Mouse (Mus musculus): ENCODE measurements around the gene Dusp5. TPM values are rescaled to one million over a fixed set of nuclear protein-coding genes. Genes with fewer than 3 reads are reported as not detected.

Gene Dusp5
- polyA plus RNA-seq, 1 experiment from 2014 or later = 4.2 TPM

DNA sequence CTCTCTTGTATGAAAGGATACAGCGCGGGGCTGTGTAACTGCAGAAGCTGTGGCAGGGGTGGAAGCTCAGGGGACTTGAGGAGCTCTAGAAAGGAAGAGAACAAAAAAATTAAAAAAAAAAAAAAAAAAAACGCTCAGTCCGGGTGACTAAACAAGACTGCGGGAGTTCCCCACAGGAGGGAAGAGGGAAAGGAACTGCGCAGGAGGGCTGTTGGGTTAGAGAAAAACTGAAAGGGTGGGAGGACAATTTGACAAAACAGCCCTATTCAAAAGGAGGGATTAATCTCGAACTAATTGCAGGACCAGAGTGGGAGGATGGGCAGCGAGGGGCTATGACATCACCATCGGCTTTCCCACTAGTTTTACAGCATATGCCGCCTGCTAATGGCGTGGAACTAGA is 39.0 kb downstream of the Dusp5 start:
- Histone ChIP-seq H3K4me1 (ENCODE audit: control insufficient read depth, insufficient read depth, low read length) (no peaks in the 10 kb centered on the region), H3K9ac (replicated peaks; ENCODE audit: low read length) (no peak overlapping the region), H3K36me3 (replicated peaks; ENCODE audit: control insufficient read depth, insufficient read depth, low read depth, low read length) (no peaks in the 10 kb centered on the region), H3K27me3 (ENCODE audit: control insufficient read depth, insufficient read depth, low read length) (no peaks in the 10 kb centered on the region), H3K4me2 (ENCODE audit: low read depth, low read length) (no peak overlapping the region), H3K4me3 (ENCODE audit: low read depth, low read length) (no peak overlapping the region), H3K27ac (replicated peaks; ENCODE audit: low read depth, low read length) (no peak overlapping the region), H3K9me3 (replicated peaks; ENCODE audit: control insufficient read depth, low read length) (no peaks in the 10 kb centered on the region)
- ATAC-seq (replicated peaks; ENCODE audit: insufficient number of reproducible peaks, low FRiP score, low TSS enrichment, low read depth) (no peak), DNase-seq (ENCODE audit: low spot score) (peak; percentile 38)
- WGBS = 22% methylated on average over 10 of the region's 11 CpGs

DNA sequence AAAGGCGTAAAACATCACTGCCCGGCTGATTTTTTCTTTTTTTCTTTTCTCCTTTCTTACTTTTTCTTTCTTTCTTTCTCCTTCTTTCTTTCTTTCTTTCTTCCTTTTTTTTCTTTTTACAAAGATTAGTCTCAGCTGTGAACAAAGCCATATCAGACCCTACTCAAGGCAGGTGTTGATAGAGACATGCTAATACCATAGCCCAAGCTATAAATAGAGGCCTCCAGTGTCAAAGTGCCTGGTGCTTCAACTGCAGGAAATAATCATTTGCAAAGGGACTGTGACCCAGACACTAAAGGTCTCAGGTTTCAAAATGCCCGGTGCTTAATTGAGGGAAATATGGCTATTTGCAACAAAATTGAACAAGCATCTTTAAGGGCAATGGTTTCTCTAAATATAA is 39.6 kb downstream of the Dusp5 start:
- Histone ChIP-seq H3K27me3 (ENCODE audit: control insufficient read depth, insufficient read depth, low read length) (no peaks in the 10 kb centered on the region), H3K4me1 (ENCODE audit: control insufficient read depth, insufficient read depth, low read length) (no peaks in the 10 kb centered on the region), H3K4me3 (ENCODE audit: low read depth, low read length) (no peak overlapping the region), H3K4me2 (ENCODE audit: low read depth, low read length) (no peak overlapping the region), H3K9ac (replicated peaks; ENCODE audit: low read length) (no peak overlapping the region), H3K9me3 (replicated peaks; ENCODE audit: control insufficient read depth, low read length) (no peaks in the 10 kb centered on the region), H3K36me3 (replicated peaks; ENCODE audit: control insufficient read depth, insufficient read depth, low read depth, low read length) (no peaks in the 10 kb centered on the region), H3K27ac (replicated peaks; ENCODE audit: low read depth, low read length) (no peak overlapping the region)
- ATAC-seq (replicated peaks; ENCODE audit: insufficient number of reproducible peaks, low FRiP score, low TSS enrichment, low read depth) (no peak), DNase-seq (ENCODE audit: low spot score) (no peak)
- 76% methylated on average over 3 of the region's 3 CpGs for WGBS

DNA sequence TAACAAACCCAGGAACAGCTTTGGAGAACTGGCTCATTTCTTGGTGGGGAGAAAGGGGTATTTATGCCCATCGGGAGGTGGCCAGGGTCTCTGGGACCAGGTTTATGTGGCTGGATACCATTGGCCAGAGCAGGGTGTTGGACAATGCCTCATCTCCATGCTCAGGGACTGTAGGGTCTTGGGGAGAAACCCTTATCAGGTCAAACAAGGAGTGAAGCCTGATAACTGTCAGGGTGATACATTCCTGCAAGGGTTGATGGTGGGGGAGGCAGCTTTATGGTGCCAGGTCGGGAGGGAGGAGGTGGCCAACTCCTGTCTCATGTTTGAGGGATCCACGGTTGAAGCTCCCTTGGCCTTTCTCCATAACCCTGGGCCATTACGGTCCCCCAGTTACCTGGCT is 42.1 kb downstream of the Dusp5 start:
- ATAC-seq (replicated peaks; ENCODE audit: insufficient number of reproducible peaks, low FRiP score, low TSS enrichment, low read depth) = no peak

DNA sequence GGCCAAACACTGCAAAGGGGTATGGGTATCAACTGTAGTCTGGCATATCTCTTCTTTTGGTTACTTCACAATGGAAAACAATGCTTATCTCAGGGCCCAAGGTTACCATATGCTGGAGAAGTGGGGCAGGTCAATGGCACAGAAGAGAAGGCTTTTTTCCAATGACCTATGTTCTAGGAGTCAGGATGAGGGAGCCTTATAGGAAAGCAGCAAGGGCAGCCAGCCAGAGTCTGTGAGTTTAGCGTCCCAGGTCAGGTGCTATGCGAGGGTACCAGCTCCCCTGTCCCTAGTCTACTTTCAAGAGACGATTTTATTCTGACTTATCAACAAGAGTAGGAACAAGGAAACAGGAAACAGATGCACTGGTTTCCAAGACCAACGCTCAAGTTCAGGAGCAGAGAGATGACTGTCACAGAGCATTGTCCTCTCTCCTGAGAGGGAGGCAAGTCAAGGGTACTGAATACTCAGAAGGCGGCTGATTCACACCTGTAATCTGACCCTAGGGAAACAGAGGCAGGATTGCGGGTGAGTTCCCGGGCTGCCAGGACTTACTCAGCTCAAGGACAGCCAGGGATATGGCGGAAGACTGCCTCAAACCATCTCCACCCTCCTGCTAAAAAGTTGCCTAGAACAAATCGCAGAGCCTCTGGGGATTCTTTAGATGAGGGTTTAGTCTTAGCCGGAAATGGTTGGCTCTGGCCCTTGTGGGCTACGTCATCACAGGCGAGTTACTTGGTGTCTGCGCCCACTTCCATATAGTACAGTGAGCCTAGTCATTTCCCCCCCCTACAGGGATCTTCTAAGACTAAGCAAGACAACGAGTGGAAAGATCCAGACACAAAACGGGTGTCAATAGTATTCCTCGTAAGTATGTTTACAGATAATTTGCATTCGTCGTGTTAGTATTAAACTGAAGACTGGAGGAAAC is 42.9 kb downstream of the Dusp5 start:
- H3K36me3 ChIP-seq (replicated peaks; ENCODE audit: control insufficient read depth, insufficient read depth, low read depth, low read length) = no peaks in the 10 kb centered on the region
- H3K9ac ChIP-seq (replicated peaks; ENCODE audit: low read length) = no peak overlapping the region
- H3K9me3 ChIP-seq (replicated peaks; ENCODE audit: control insufficient read depth, low read length) = no peaks in the 10 kb centered on the region
- DNase-seq (ENCODE audit: low spot score) = no peak
- WGBS = 76% methylated on average over 18 of the region's 18 CpGs
- no peak overlapping the region for H3K4me3 ChIP-seq (ENCODE audit: low read depth, low read length)
- no peak overlapping the region for H3K27ac ChIP-seq (replicated peaks; ENCODE audit: low read depth, low read length)
- ATAC-seq (replicated peaks; ENCODE audit: insufficient number of reproducible peaks, low FRiP score, low TSS enrichment, low read depth) = no peak
- no peaks in the 10 kb centered on the region for H3K4me1 ChIP-seq (ENCODE audit: control insufficient read depth, insufficient read depth, low read length)
- H3K27me3 ChIP-seq (ENCODE audit: control insufficient read depth, insufficient read depth, low read length) = no peaks in the 10 kb centered on the region
- H3K4me2 ChIP-seq (ENCODE audit: low read depth, low read length) = no peak overlapping the region

More for the DNA sequence above, 42.1 kb downstream of the Dusp5 start:
- Histone ChIP-seq H3K27me3 (ENCODE audit: control insufficient read depth, insufficient read depth, low read length) (no peaks in the 10 kb centered on the region), H3K4me1 (ENCODE audit: control insufficient read depth, insufficient read depth, low read length) (no peaks in the 10 kb centered on the region), H3K4me2 (ENCODE audit: low read depth, low read length) (no peak overlapping the region), H3K36me3 (replicated peaks; ENCODE audit: control insufficient read depth, insufficient read depth, low read depth, low read length) (no peaks in the 10 kb centered on the region), H3K4me3 (ENCODE audit: low read depth, low read length) (no peak overlapping the region), H3K27ac (replicated peaks; ENCODE audit: low read depth, low read length) (no peak overlapping the region), H3K9me3 (replicated peaks; ENCODE audit: control insufficient read depth, low read length) (no peaks in the 10 kb centered on the region), H3K9ac (replicated peaks; ENCODE audit: low read length) (no peak overlapping the region)
- WGBS = 87% methylated on average over 4 of the region's 4 CpGs
- no peak for DNase-seq (ENCODE audit: low spot score)

DNA sequence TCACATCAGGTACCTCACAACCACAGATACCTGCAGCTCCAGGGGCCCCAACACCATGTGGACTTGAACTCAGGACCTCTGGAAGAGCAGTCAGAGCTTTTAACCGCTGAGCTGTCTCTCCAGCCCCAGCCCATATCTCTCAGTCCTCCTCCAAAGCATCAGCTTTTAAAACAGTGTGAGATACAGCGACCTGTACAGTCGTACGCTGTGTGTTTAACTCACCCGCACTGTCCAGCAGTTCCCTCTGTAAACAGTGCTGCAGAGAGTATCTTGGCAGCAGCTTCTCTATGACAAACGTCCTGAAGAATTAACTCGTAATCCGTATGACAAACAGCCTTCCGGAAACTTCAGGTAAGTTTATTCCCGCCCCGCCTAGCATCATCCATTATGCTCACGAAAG is 43.7 kb downstream of the Dusp5 start:
- Histone ChIP-seq H3K4me3 (ENCODE audit: low read depth, low read length) (no peak overlapping the region), H3K9me3 (replicated peaks; ENCODE audit: control insufficient read depth, low read length) (no peaks in the 10 kb centered on the region), H3K9ac (replicated peaks; ENCODE audit: low read length) (no peak overlapping the region), H3K36me3 (replicated peaks; ENCODE audit: control insufficient read depth, insufficient read depth, low read depth, low read length) (no peaks in the 10 kb centered on the region), H3K4me2 (ENCODE audit: low read depth, low read length) (no peak overlapping the region), H3K4me1 (ENCODE audit: control insufficient read depth, insufficient read depth, low read length) (no peaks in the 10 kb centered on the region), H3K27me3 (ENCODE audit: control insufficient read depth, insufficient read depth, low read length) (no peaks in the 10 kb centered on the region), H3K27ac (replicated peaks; ENCODE audit: low read depth, low read length) (no peak overlapping the region)
- DNase-seq (ENCODE audit: low spot score) = no peak
- 84% methylated on average over 12 of the region's 12 CpGs for WGBS
- ATAC-seq (replicated peaks; ENCODE audit: insufficient number of reproducible peaks, low FRiP score, low TSS enrichment, low read depth) = no peak

DNA sequence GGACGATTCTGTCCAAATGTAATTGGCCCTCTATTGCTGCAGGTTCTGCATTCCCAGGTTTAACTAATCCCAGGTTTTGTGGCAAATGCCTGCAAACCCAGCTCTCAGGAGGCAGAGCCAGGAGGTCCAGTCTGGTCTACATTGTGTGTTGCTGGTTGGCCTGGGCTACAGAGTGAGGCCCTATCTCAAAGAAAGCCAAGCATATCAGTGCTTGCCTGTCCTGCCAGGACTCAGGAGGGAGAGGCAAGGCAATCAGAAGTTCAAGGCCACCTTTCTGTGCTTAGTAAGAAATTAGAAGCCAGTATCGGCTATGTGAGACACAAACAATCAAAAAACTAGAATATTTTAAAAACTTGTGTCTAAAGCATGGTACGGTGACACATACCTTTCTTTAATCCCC is 44.2 kb downstream of the Dusp5 start:
- ATAC-seq (replicated peaks; ENCODE audit: insufficient number of reproducible peaks, low FRiP score, low TSS enrichment, low read depth) (no peak), DNase-seq (ENCODE audit: low spot score) (no peak)
- H3K4me3 ChIP-seq (ENCODE audit: low read depth, low read length) = no peak overlapping the region
- H3K27me3 ChIP-seq (ENCODE audit: control insufficient read depth, insufficient read depth, low read length) = no peaks in the 10 kb centered on the region
- no peak overlapping the region for H3K4me2 ChIP-seq (ENCODE audit: low read depth, low read length)
- H3K36me3 ChIP-seq (replicated peaks; ENCODE audit: control insufficient read depth, insufficient read depth, low read depth, low read length) = no peaks in the 10 kb centered on the region
- H3K27ac ChIP-seq (replicated peaks; ENCODE audit: low read depth, low read length) = no peak overlapping the region
- WGBS = 90% methylated on average over 3 of the region's 3 CpGs
- H3K4me1 ChIP-seq (ENCODE audit: control insufficient read depth, insufficient read depth, low read length) = no peaks in the 10 kb centered on the region
- no peaks in the 10 kb centered on the region for H3K9me3 ChIP-seq (replicated peaks; ENCODE audit: control insufficient read depth, low read length)
- H3K9ac ChIP-seq (replicated peaks; ENCODE audit: low read length) = no peak overlapping the region

DNA sequence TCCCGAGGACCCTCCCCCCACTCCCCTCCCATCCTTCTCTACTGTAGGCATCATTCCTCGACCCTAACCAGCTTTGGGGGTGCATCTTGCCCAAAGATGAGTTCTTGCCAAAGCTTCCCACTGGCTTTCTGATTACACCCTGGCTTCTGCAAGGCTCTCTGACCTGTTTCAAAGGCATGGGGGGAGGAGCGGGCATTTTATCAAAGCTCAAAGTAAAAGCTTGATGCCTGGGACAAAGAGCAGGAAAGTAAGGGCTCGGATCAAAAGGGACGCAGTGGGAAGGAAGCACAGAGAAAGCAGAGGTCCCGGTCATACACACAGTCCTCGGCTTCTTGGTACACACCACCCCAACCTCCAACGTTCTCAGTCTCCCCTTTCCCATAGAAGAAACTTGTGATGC is 45.2 kb downstream of the Dusp5 start:
- Histone ChIP-seq H3K27ac (replicated peaks; ENCODE audit: low read depth, low read length) (no peak overlapping the region), H3K36me3 (replicated peaks; ENCODE audit: control insufficient read depth, insufficient read depth, low read depth, low read length) (no peaks in the 10 kb centered on the region), H3K4me1 (ENCODE audit: control insufficient read depth, insufficient read depth, low read length) (no peaks in the 10 kb centered on the region), H3K27me3 (ENCODE audit: control insufficient read depth, insufficient read depth, low read length) (no peaks in the 10 kb centered on the region), H3K4me3 (ENCODE audit: low read depth, low read length) (no peak overlapping the region), H3K9ac (replicated peaks; ENCODE audit: low read length) (no peak overlapping the region), H3K4me2 (ENCODE audit: low read depth, low read length) (no peak overlapping the region), H3K9me3 (replicated peaks; ENCODE audit: control insufficient read depth, low read length) (no peaks in the 10 kb centered on the region)
- no peak for ATAC-seq (replicated peaks; ENCODE audit: insufficient number of reproducible peaks, low FRiP score, low TSS enrichment, low read depth)
- WGBS = 62% methylated on average over 8 of the region's 8 CpGs
- no peak for DNase-seq (ENCODE audit: low spot score)

DNA sequence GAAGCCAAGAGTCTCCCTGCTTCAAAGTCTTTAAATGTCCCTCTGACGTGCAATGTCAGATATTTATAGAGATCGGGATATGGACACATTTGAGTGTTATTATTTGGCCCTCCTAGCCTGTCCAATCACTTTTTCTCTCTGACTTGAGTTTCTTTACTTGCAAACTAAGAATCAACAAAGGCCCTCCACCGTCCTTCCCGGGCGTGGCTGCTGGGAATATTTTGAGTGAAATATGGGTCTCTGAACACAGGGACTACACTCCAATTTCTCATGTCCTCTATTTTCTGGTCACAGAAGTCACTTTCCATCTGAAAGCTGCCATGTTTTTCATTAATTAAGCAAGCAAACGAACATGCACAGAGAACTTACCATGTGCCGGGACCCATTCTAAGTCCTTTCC is 45.6 kb downstream of the Dusp5 start:
- WGBS = 85% methylated on average over 7 of the region's 7 CpGs
- no peak overlapping the region for H3K27ac ChIP-seq (replicated peaks; ENCODE audit: low read depth, low read length)

More for the DNA sequence above, 45.6 kb downstream of the Dusp5 start:
- H3K4me2 ChIP-seq (ENCODE audit: low read depth, low read length) = no peak overlapping the region
- no peaks in the 10 kb centered on the region for H3K9me3 ChIP-seq (replicated peaks; ENCODE audit: control insufficient read depth, low read length)
- H3K36me3 ChIP-seq (replicated peaks; ENCODE audit: control insufficient read depth, insufficient read depth, low read depth, low read length) = no peaks in the 10 kb centered on the region
- no peak overlapping the region for H3K4me3 ChIP-seq (ENCODE audit: low read depth, low read length)
- no peaks in the 10 kb centered on the region for H3K4me1 ChIP-seq (ENCODE audit: control insufficient read depth, insufficient read depth, low read length)
- no peak overlapping the region for H3K9ac ChIP-seq (replicated peaks; ENCODE audit: low read length)
- no peaks in the 10 kb centered on the region for H3K27me3 ChIP-seq (ENCODE audit: control insufficient read depth, insufficient read depth, low read length)
- ATAC-seq (replicated peaks; ENCODE audit: insufficient number of reproducible peaks, low FRiP score, low TSS enrichment, low read depth) = no peak
- DNase-seq (ENCODE audit: low spot score) = no peak

Data from embryonic facial prominence, embryonic 11.5 days (tissue).